Mouse (Mus musculus) testis, adult 2 months (tissue): ENCODE data around the gene Ttn.

Experiments
- CTCF ChIP-seq: fragments of 200-500 bp; IDR thresholded peaks from 2 replicates; pipeline ENCODE4 v1.5.1; 2012; ENCODE audit warnings: low read depth, mild to moderate bottlenecking, inconsistent platforms, low read length, moderate library complexity; ENCODE audit not compliant: control insufficient read depth, insufficient read depth, insufficient replicate concordance
- POLR2A ChIP-seq: fragments of 200-500 bp; IDR thresholded peaks from 2 replicates; pipeline ENCODE4 v1.6.1; 2012; ENCODE audit warnings: low read depth, mild to moderate bottlenecking, inconsistent platforms, low read length, moderate library complexity; ENCODE audit not compliant: control insufficient read depth

DNA sequence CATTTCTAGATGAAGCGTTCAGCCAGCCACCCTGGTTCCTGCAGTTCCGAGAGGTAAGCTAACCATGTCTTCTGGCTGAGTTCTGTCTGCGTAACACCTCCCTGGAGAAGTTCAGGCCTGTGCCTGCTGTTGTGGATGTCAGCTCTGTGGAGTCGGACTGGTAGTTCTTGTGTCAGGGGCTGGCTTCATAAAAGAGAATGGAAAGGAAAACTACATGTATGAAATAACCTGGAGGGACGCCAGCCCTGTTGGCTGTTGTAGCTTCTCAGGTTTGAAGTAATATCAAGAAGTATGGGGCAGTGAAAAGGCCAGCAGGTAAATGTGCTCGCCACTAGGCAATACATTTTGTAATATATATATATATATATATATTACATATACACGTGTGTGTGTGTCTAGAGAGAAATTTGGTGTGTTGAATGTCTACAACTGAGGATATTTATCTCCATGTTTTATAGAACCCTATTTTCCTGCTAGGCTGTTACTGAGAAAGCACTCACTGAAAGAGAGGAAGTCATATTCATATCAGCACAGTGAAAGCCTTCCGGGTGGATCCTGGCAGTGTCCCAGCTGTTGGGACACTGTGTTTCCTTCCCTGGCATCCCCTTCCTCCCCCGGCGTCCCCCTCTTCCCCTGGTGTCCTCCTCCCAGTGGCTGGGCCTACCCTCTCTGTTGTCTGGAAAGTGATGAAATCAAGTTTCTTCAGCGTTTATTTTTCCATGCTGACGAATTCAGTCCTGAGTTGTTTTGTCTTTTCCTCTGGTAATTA lies 291.7 kb downstream of the Ttn start:
- no peak for TF ChIP-seq CTCF
- TF ChIP-seq POLR2A = no peak
